Mouse (Mus musculus) CH12.LX (cell line): ENCODE results near the gene Ptchd1. TPM values are rescaled to one million over a fixed set of nuclear protein-coding genes. Genes with fewer than 3 reads are reported as not detected.

Source experiments
- DNase-seq: peaks from one replicate; pipeline ENCODE4 v3.0.0-alpha.2; 2013; ENCODE audit errors: extremely low read depth
- H3K27ac ChIP-seq: 2 replicates; pipeline ENCODE4 v1.5.1; 2012; ENCODE audit warnings: low read depth, mild to moderate bottlenecking, control low read depth, moderate library complexity; ENCODE audit not compliant: insufficient read depth
- H3K27me3 ChIP-seq: replicated peaks from 2 replicates; pipeline ENCODE3; 2012; ENCODE audit warnings: inconsistent platforms
- H3K36me3 ChIP-seq, 2 experiments: replicated peaks in 1 of 2; 2 replicates each; pipeline versions ENCODE3 to v1.6.1; 2012; ENCODE audit warnings: inconsistent platforms in 1 of 2, low read length in 1 of 2, mild to moderate bottlenecking in 1 of 2, mixed read lengths in 1 of 2, moderate library complexity in 1 of 2; ENCODE audit not compliant: control insufficient read depth in 1 of 2, insufficient read depth in 1 of 2
- H3K4me1 ChIP-seq, 2 experiments: 2 replicates each; pipeline ENCODE4 v1.6.1; 2012; ENCODE audit warnings: inconsistent platforms in 1 of 2, moderate library complexity in 1 of 2; ENCODE audit not compliant: insufficient read depth in 2 of 2, control insufficient read depth in 1 of 2
- H3K4me2 ChIP-seq: 2 replicates; pipeline ENCODE4 v1.6.1; 2012; ENCODE audit warnings: low read depth, mild to moderate bottlenecking, control low read depth; ENCODE audit not compliant: poor library complexity, insufficient read depth, severe bottlenecking
- H3K4me3 ChIP-seq, 3 experiments: fragments of 150-350 bp in 1 of 3; sonication (generic) in 1 of 3; replicated peaks in 1 of 3; 2 replicates each; pipeline versions ENCODE3 to v1.5.1; 2011 to 2012; ENCODE audit warnings: low read depth in 2 of 3, low read length in 2 of 3, mild to moderate bottlenecking in 2 of 3, moderate library complexity in 2 of 3, control low read depth in 1 of 3, improper control_type of control experiment in 1 of 3, inconsistent platforms in 1 of 3, mixed read lengths in 1 of 3; ENCODE audit not compliant: poor library complexity in 1 of 3
- H3K79me2 ChIP-seq: replicated peaks from 2 replicates; pipeline ENCODE4 v1.6.1; 2012; ENCODE audit warnings: mild to moderate bottlenecking, moderate library complexity; ENCODE audit not compliant: control insufficient read depth, poor library complexity, insufficient read depth, severe bottlenecking; ENCODE audit errors: extremely low read depth
- H3K9ac ChIP-seq: 2 replicates; pipeline ENCODE4 v1.6.1; 2012; ENCODE audit warnings: low read depth, mild to moderate bottlenecking, control low read depth, moderate library complexity; ENCODE audit not compliant: insufficient read depth
- H3K9me3 ChIP-seq: replicated peaks from 2 replicates; pipeline ENCODE3; 2012; ENCODE audit warnings: low read length, inconsistent platforms, mixed read lengths
- BHLHE40 ChIP-seq: IDR thresholded peaks from 2 replicates; pipeline ENCODE4 v1.6.1; 2011; ENCODE audit warnings: mild to moderate bottlenecking, low read depth, low read length, improper control_type of control experiment
- CHD2 ChIP-seq: IDR thresholded peaks from 2 replicates; pipeline ENCODE4 v1.6.1; 2011; ENCODE audit warnings: low read length, improper control_type of control experiment
- E2F4 ChIP-seq: IDR thresholded peaks from 2 replicates; pipeline ENCODE4 v1.6.1; 2011; ENCODE audit warnings: low read depth, low read length, improper control_type of control experiment; ENCODE audit not compliant: insufficient replicate concordance
- ELF1 ChIP-seq: IDR thresholded peaks from 2 replicates; pipeline ENCODE4 v1.6.1; 2014; ENCODE audit warnings: low read depth, mild to moderate bottlenecking, inconsistent platforms, low read length, improper control_type of control experiment
- ETS1 ChIP-seq: conservative IDR thresholded peaks from 2 replicates; pipeline ENCODE4 v1.6.1; 2012; ENCODE audit warnings: low read depth, mild to moderate bottlenecking, inconsistent platforms, low read length, improper control_type of control experiment, moderate library complexity
- GABPA ChIP-seq: IDR thresholded peaks from 2 replicates; pipeline ENCODE4 v1.6.1; 2012; ENCODE audit warnings: low read depth, low read length, improper control_type of control experiment, inconsistent platforms; ENCODE audit not compliant: insufficient replicate concordance
- IRF4 ChIP-seq: IDR thresholded peaks from 2 replicates; pipeline ENCODE4 v1.6.1; 2014; ENCODE audit warnings: low read depth, mild to moderate bottlenecking, inconsistent platforms, low read length, improper control_type of control experiment
- JUND ChIP-seq: conservative IDR thresholded peaks from 2 replicates; pipeline ENCODE4 v1.6.1; 2011; ENCODE audit warnings: low read depth, low read length, improper control_type of control experiment
- KAT2A ChIP-seq: IDR thresholded peaks from 2 replicates; pipeline ENCODE4 v1.6.1; 2012; ENCODE audit warnings: low read length, improper control_type of control experiment, inconsistent platforms; ENCODE audit not compliant: insufficient replicate concordance
- MAFK ChIP-seq: IDR thresholded peaks from 2 replicates; pipeline ENCODE4 v1.6.1; 2011; ENCODE audit warnings: low read length, improper control_type of control experiment; ENCODE audit not compliant: insufficient replicate concordance
- MAZ ChIP-seq: IDR thresholded peaks from 2 replicates; pipeline ENCODE4 v1.6.1; 2012; ENCODE audit warnings: low read depth, mild to moderate bottlenecking, inconsistent platforms, low read length, improper control_type of control experiment, moderate library complexity
- MXI1 ChIP-seq: IDR thresholded peaks from 2 replicates; pipeline ENCODE4 v1.6.1; 2011; ENCODE audit warnings: mild to moderate bottlenecking, low read depth, low read length, improper control_type of control experiment
- MYC ChIP-seq: IDR thresholded peaks from 2 replicates; pipeline ENCODE4 v1.6.1; 2011; ENCODE audit warnings: low read depth, mild to moderate bottlenecking, improper control_type of control experiment, low read length
- NELFE ChIP-seq: IDR thresholded peaks from 2 replicates; pipeline ENCODE4 v1.6.1; 2011; ENCODE audit warnings: low read depth, low read length, improper control_type of control experiment
- PAX5 ChIP-seq: IDR thresholded peaks from 2 replicates; pipeline ENCODE4 v1.6.1; 2012; ENCODE audit warnings: low read length, inconsistent platforms, mixed read lengths
- POLR2A ChIP-seq: IDR thresholded peaks from 2 replicates; pipeline ENCODE4 v1.6.1; 2011; ENCODE audit warnings: low read depth, mild to moderate bottlenecking, improper control_type of control experiment, low read length
- POLR2AphosphoS2 ChIP-seq: IDR thresholded peaks from 2 replicates; pipeline ENCODE4 v1.6.1; 2011; ENCODE audit warnings: low read depth, low read length, improper control_type of control experiment
- RAD21 ChIP-seq: IDR thresholded peaks from 2 replicates; pipeline ENCODE4 v1.6.1; 2011; ENCODE audit warnings: low read depth, mild to moderate bottlenecking, low read length, improper control_type of control experiment, moderate library complexity
- RCOR1 ChIP-seq: conservative IDR thresholded peaks from 2 replicates; pipeline ENCODE4 v1.6.1; 2012; ENCODE audit warnings: low read depth, mild to moderate bottlenecking, inconsistent platforms, low read length, improper control_type of control experiment
- SIN3A ChIP-seq: IDR thresholded peaks from 2 replicates; pipeline ENCODE4 v1.6.1; 2012; ENCODE audit warnings: low read length, improper control_type of control experiment, inconsistent platforms
- TCF12 ChIP-seq: IDR thresholded peaks from 2 replicates; pipeline ENCODE4 v1.6.1; 2014; ENCODE audit warnings: low read depth, mild to moderate bottlenecking, inconsistent platforms, low read length, improper control_type of control experiment
- ZKSCAN1 ChIP-seq: IDR thresholded peaks from 2 replicates; pipeline ENCODE4 v1.6.1; 2012; ENCODE audit warnings: low read depth, inconsistent platforms, low read length, improper control_type of control experiment, borderline replicate concordance
- ZMIZ1 ChIP-seq: IDR thresholded peaks from 2 replicates; pipeline ENCODE4 v1.6.1; 2012; ENCODE audit warnings: low read depth, mild to moderate bottlenecking, inconsistent platforms, low read length, improper control_type of control experiment
- dilution Hi-C: fragments of 300-500 bp; cut with MboI; formaldehyde crosslinking; loops from 2 replicates; pipeline ENCODE4 v1.14.3; 2020; ENCODE audit warnings: low sequenced_read_pairs; ENCODE audit not compliant: extremely low pct_unique_long_range_greater_than_20kb, extremely low pct_ligation_motif_present
- in situ Hi-C: fragments of 300-500 bp; cut with MboI; formaldehyde crosslinking; loops from 3 replicates; pipeline ENCODE4 v1.14.3; 2019; ENCODE audit warnings: low sequenced_read_pairs, low pct_ligation_motif_present, low pct_unique_long_range_greater_than_20kb, mixed read lengths
- polyA plus RNA-seq: library from polyadenylated mRNA; unstranded; fragments of >175 nt; gene quantifications from 2 replicates; pipeline ENCODE4 v1.2.1, GENCODE M21; 2012; ENCODE audit warnings: low read depth; ENCODE audit not compliant: insufficient read length
- total RNA-seq, 2 experiments: library from RNA; depleted of rRNA; stranded (reverse); fragments of 300-350 nt in 1 of 2; fragments of >200 nt in 1 of 2; gene quantifications; 2 replicates each; pipeline ENCODE4 v1.2.3; 2012 to 2014

Gene Ptchd1
- total RNA-seq (2012; rRNA removed): not detected in 2 replicates
- total RNA-seq (2014; rRNA removed): not detected in 2 replicates
- not detected in 2 replicates for polyA plus RNA-seq

DNA sequence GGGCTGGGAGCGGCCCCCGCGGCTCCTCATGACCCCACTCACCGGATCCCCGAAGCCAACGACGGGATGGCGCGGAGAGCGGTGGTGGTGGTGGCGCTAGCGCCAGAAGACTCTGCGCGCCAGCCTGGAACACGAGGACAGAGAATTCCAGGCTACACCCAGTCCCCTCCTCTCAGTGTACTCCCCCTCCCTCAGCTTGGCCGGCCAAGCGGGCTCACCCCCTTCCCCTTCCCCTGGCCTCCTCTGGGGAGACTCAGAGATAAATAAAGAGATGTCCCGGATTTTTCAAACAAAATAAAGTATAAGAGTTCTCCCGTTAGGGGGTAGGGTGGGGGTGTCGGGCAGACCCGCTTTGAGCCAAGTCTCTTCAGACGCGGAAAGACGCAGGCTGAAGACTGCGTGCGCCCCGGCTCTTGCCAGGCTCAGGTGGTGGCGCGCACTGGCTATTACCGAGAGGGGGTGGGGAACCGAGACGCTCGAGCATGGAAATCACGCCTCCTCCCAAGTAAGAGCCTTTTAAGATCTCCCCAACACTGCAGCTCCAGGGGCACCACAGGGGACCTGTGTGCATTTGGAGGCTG lies at the start of gene Ptchd1:
Ptchd1 (minus strand) TSS at position 114 of the 581 bp plus-strand sequence.
- in situ Hi-C loops (no loop called here), dilution Hi-C loops (no loop called here)
- H3K27ac ChIP-seq: no peak within 1 kb of the TSS
- H3K9ac ChIP-seq: no peak within 1 kb of the TSS
- H3K4me1 ChIP-seq: no peaks in the 10 kb centered on the region
- DNase-seq: no peak
- H3K4me3 ChIP-seq: no peak within 1 kb of the TSS
- TF ChIP-seq POLR2A (no peak), RAD21 (no peak), ZMIZ1 (no peak), SIN3A (no peak), POLR2AphosphoS2 (no peak), BHLHE40 (no peak), MAFK (no peak), ELF1 (no peak), NELFE (no peak), IRF4 (no peak), TCF12 (no peak), KAT2A (no peak), CHD2 (no peak), GABPA (no peak), ZKSCAN1 (no peak), ETS1 (no peak), MXI1 (no peak), MYC (no peak)
- no peaks in the 10 kb centered on the region for H3K79me2 ChIP-seq
- no peaks in the 10 kb centered on the region for H3K36me3 ChIP-seq
- peaks cover 5% of the 10 kb centered on the region for H3K9me3 ChIP-seq
- H3K4me2 ChIP-seq: no peak within 1 kb of the TSS
- H3K27me3 ChIP-seq: no peaks in the 10 kb centered on the region

- in situ Hi-C loops (no loop called here), dilution Hi-C loops (no loop called here)
These were observed 34.4 kb upstream of the Ptchd1 start for GRCm38 (mm10) chrX:155657971-155658370.

More at GRCm38 (mm10) chrX:155657971-155658370, 34.4 kb upstream of the Ptchd1 start:
- DNase-seq: no peak
- no peak overlapping the region for H3K4me3 ChIP-seq
- no peaks in the 10 kb centered on the region for H3K36me3 ChIP-seq
- TF ChIP-seq KAT2A (no peak), MYC (no peak), NELFE (no peak), ETS1 (no peak), IRF4 (no peak), MXI1 (no peak), MAZ (no peak), BHLHE40 (no peak), RCOR1 (no peak), E2F4 (no peak), ZMIZ1 (no peak), TCF12 (no peak), RAD21 (no peak), JUND (no peak), PAX5 (no peak)
- H3K4me2 ChIP-seq: no peak overlapping the region
- H3K9me3 ChIP-seq: no peaks in the 10 kb centered on the region
- no peak overlapping the region for H3K27ac ChIP-seq
- H3K9ac ChIP-seq: no peak overlapping the region
- no peaks in the 10 kb centered on the region for H3K79me2 ChIP-seq
- H3K4me1 ChIP-seq: no peaks in the 10 kb centered on the region
- H3K27me3 ChIP-seq: no peaks in the 10 kb centered on the region
